Mouse (Mus musculus): ENCODE results near the gene Fer. TPM values are rescaled to one million over a fixed set of nuclear protein-coding genes. Genes with fewer than 3 reads are reported as not detected.
A peak's percentile ranks its signal among the peaks of the same experiment; 100 is the strongest.

The Fer gene
- 16.3 and 25.0 TPM in 2 replicates for polyA plus RNA-seq (2012; ENCODE audit: insufficient read depth, insufficient read length, missing spikeins)

- TF ChIP-seq CTCF (IDR thresholded peaks at IDR 0.05; ENCODE audit: low read depth, low read length) (no peak), POLR2A (IDR thresholded peaks at IDR 0.05; ENCODE audit: borderline replicate concordance, low read depth, low read length) (no peak)
- Histone ChIP-seq H3K4me1 (ENCODE audit: control insufficient read depth, insufficient read depth, low read length) (peaks cover 7% of the 10 kb centered on the region), H3K4me3 (ENCODE audit: insufficient read depth, low read length) (peak within 1 kb of the TSS; percentile 94), H3K27ac (ENCODE audit: insufficient read depth, low read depth, low read length) (peak within 1 kb of the TSS; percentile 32)
Observed at GRCm38 (mm10) chr17:63863012-63863630, at the start of gene Fer. Gene Fer, plus strand, starts transcription at chr17:63863062.

- H3K27ac ChIP-seq (ENCODE audit: insufficient read depth, low read depth, low read length): no peak overlapping the region
- TF ChIP-seq CTCF (IDR thresholded peaks at IDR 0.05; ENCODE audit: low read depth, low read length): no peak
- no peak for TF ChIP-seq POLR2A (IDR thresholded peaks at IDR 0.05; ENCODE audit: borderline replicate concordance, low read depth, low read length)
- H3K4me3 ChIP-seq (ENCODE audit: insufficient read depth, low read length): no peak overlapping the region
- H3K4me1 ChIP-seq (ENCODE audit: control insufficient read depth, insufficient read depth, low read length): peaks cover 4% of the 10 kb centered on the region; the same call in 1 of the 2 replicates
Observed at GRCm38 (mm10) chr17:63813552-63813951, 49.3 kb upstream of the Fer start.

- TF ChIP-seq POLR2A (IDR thresholded peaks at IDR 0.05; ENCODE audit: borderline replicate concordance, low read depth, low read length) (no peak), CTCF (IDR thresholded peaks at IDR 0.05; ENCODE audit: low read depth, low read length) (no peak)
- Histone ChIP-seq H3K27ac (ENCODE audit: insufficient read depth, low read depth, low read length) (no peak overlapping the region), H3K4me3 (ENCODE audit: insufficient read depth, low read length) (no peak overlapping the region), H3K4me1 (ENCODE audit: control insufficient read depth, insufficient read depth, low read length) (no peaks in the 10 kb centered on the region)
Observed at GRCm38 (mm10) chr17:63818444-63819027, 44.3 kb upstream of the Fer start.

- Histone ChIP-seq H3K4me3 (ENCODE audit: insufficient read depth, low read length) (no peak overlapping the region), H3K4me1 (ENCODE audit: control insufficient read depth, insufficient read depth, low read length) (peaks cover 9% of the 10 kb centered on the region), H3K27ac (ENCODE audit: insufficient read depth, low read depth, low read length) (no peak overlapping the region)
- TF ChIP-seq CTCF (IDR thresholded peaks at IDR 0.05; ENCODE audit: low read depth, low read length) (no peak), POLR2A (IDR thresholded peaks at IDR 0.05; ENCODE audit: borderline replicate concordance, low read depth, low read length) (no peak)
Observed at GRCm38 (mm10) chr17:63824141-63824540, 38.7 kb upstream of the Fer start.

GRCm38 (mm10) chr17:63826196-63826595 lies 36.7 kb upstream of the Fer start:
- H3K4me3 ChIP-seq (ENCODE audit: insufficient read depth, low read length): no peak overlapping the region
- H3K27ac ChIP-seq (ENCODE audit: insufficient read depth, low read depth, low read length): no peak overlapping the region
- H3K4me1 ChIP-seq (ENCODE audit: control insufficient read depth, insufficient read depth, low read length): peaks cover 9% of the 10 kb centered on the region
- TF ChIP-seq POLR2A (IDR thresholded peaks at IDR 0.05; ENCODE audit: borderline replicate concordance, low read depth, low read length): no peak
- TF ChIP-seq CTCF (IDR thresholded peaks at IDR 0.05; ENCODE audit: low read depth, low read length): no peak

GRCm38 (mm10) chr17:63826767-63827166 lies 36.1 kb upstream of the Fer start:
- Histone ChIP-seq H3K27ac (ENCODE audit: insufficient read depth, low read depth, low read length) (no peak overlapping the region), H3K4me1 (ENCODE audit: control insufficient read depth, insufficient read depth, low read length) (peaks cover 9% of the 10 kb centered on the region), H3K4me3 (ENCODE audit: insufficient read depth, low read length) (no peak overlapping the region)
- no peak for TF ChIP-seq POLR2A (IDR thresholded peaks at IDR 0.05; ENCODE audit: borderline replicate concordance, low read depth, low read length)

GRCm38 (mm10) chr17:63828561-63829332 lies 34.1 kb upstream of the Fer start:
- no peak overlapping the region for H3K27ac ChIP-seq (ENCODE audit: insufficient read depth, low read depth, low read length)
- H3K4me3 ChIP-seq (ENCODE audit: insufficient read depth, low read length): no peak overlapping the region
- TF ChIP-seq POLR2A (IDR thresholded peaks at IDR 0.05; ENCODE audit: borderline replicate concordance, low read depth, low read length) (no peak), CTCF (IDR thresholded peaks at IDR 0.05; ENCODE audit: low read depth, low read length) (no peak)
- peaks cover 9% of the 10 kb centered on the region for H3K4me1 ChIP-seq (ENCODE audit: control insufficient read depth, insufficient read depth, low read length)

GRCm38 (mm10) chr17:63831550-63831949 lies 31.3 kb upstream of the Fer start:
- Histone ChIP-seq H3K4me3 (ENCODE audit: insufficient read depth, low read length) (no peak overlapping the region), H3K27ac (ENCODE audit: insufficient read depth, low read depth, low read length) (no peak overlapping the region), H3K4me1 (ENCODE audit: control insufficient read depth, insufficient read depth, low read length) (peaks cover 5% of the 10 kb centered on the region)
- no peak for TF ChIP-seq CTCF (IDR thresholded peaks at IDR 0.05; ENCODE audit: low read depth, low read length)
- no peak for TF ChIP-seq POLR2A (IDR thresholded peaks at IDR 0.05; ENCODE audit: borderline replicate concordance, low read depth, low read length)

GRCm38 (mm10) chr17:63836223-63836622 lies 26.6 kb upstream of the Fer start:
- no peaks in the 10 kb centered on the region for H3K4me1 ChIP-seq (ENCODE audit: control insufficient read depth, insufficient read depth, low read length)
- TF ChIP-seq CTCF (IDR thresholded peaks at IDR 0.05; ENCODE audit: low read depth, low read length) (no peak), POLR2A (IDR thresholded peaks at IDR 0.05; ENCODE audit: borderline replicate concordance, low read depth, low read length) (no peak)
- no peak overlapping the region for H3K4me3 ChIP-seq (ENCODE audit: insufficient read depth, low read length)
- no peak overlapping the region for H3K27ac ChIP-seq (ENCODE audit: insufficient read depth, low read depth, low read length)

GRCm38 (mm10) chr17:63836641-63837040 lies 26.2 kb upstream of the Fer start:
- no peak overlapping the region for H3K27ac ChIP-seq (ENCODE audit: insufficient read depth, low read depth, low read length)
- TF ChIP-seq POLR2A (IDR thresholded peaks at IDR 0.05; ENCODE audit: borderline replicate concordance, low read depth, low read length): no peak
- TF ChIP-seq CTCF (IDR thresholded peaks at IDR 0.05; ENCODE audit: low read depth, low read length): no peak
- no peaks in the 10 kb centered on the region for H3K4me1 ChIP-seq (ENCODE audit: control insufficient read depth, insufficient read depth, low read length)
- H3K4me3 ChIP-seq (ENCODE audit: insufficient read depth, low read length): no peak overlapping the region
